Mouse (Mus musculus) left cerebral cortex, postnatal 14 days (tissue): ENCODE measurements at regions not wholly inside any gene's neighbourhood (a gene's known extent, or its start where the extent isn't known, plus 50 kb on each side); places are given as distances from the start of the nearest gene placed in this dataset.
A peak's percentile ranks its signal among the peaks of the same experiment; 100 is the strongest.

ENCODE experiments used
- DNase-seq, 2 experiments: peaks; one replicate each; pipeline ENCODE4 v3.0.0; 2021 to 2022; ENCODE audit warnings: low spot score in 2 of 2, mixed read lengths in 1 of 2
- intact Hi-C: fragments of 180-260 bp; cut with DNase I; formaldehyde crosslinking; loops from one replicate; pipeline ENCODE4 v1.15.1; 2025

DNA sequence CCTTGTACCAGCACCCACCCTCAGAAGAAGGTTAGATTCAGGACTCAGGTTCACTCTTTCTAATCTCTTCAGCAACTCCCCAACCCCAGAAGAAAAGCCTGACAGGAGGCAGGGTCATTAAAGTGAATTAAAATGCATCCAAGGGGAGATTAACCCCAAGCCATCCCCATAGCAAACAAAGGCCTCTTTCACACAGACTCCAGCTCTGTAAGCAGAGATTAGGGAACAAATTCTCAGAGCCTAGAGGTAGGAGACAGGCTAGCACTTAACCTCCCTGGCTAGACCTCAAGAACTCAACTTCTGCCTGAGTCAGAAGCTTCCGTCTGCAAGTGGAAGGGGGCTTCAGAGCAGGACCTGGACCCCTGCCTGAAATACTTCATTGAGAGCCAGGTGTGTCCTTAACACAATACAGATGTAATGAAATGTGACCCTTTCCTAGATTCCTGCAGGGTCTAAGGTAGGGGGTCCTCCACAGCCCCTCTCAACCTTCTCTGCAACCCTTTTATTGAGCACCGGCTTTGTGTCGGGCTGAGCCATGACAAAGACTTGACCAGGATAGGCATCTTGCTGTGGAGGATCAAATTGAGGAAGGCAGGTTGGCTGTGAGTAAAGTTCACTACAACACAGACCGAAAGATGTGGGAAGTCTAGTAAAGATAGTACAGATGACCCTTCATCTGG, 379.6 kb downstream of the Tns1 start:
- intact Hi-C loops: no loop called here
- DNase-seq: no peak

DNA sequence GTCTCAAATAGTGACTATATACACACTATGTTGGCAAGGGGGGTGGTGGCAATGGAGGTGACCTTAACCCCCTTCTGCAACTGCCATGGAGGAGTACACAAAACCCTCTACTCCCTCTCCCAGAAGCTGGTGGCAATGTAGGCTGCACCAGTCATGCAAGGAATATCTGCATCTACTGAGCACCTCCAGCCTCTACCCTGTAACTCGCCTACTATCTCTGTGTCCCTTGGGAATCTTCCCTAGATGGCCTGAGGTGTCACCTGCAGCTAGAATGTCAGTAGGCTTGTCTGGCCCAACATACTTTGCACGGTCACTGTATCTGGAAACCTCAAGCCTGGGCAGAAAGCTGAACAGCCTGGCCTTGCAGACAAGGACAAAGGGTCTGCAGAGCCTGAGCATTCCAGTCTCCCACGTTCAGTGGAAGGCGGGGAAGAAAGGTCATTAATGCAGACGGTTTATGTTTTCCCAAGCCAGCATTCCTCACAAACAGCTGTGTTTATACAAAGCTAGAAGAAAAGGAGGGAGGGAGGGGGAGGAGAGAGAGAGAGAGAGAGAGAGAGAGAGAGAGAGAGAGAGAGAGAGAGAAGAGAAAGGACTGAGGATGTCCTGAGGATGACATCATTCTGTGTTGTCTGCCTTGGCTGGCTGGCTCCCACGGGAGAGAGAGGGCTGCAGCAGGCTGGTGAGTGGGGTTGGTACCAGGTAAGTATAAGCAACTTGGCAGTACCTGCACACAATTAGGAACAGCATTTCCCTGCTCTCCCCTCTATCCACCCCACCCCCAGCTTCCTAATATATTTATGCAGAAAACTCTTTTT, 380.3 kb downstream of the Tns1 start:
- intact Hi-C loops: no loop called here
- DNase-seq: peak in 1 of 2 experiments; percentile 7

DNA sequence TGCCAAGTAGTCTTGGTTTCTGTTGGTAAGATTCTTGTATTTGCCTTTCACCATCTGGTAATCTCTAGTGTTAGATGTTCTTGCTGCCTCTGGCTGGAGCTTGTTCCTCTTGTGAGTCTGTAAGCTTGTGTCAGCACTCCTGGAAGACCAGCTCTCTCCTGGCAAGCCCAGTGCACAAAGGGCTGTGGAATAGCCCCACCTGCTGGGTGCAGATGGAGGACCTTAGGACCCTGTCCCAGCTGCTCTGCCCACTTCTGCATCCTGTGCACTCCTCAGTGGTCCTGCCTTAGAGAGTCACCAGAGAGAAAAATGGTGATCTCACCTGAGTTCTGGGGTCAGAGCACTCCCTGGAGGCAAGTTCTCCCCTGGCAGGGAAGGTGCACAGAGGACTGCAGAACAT, 387.2 kb downstream of the Tns1 start:
- DNase-seq: no peak
- intact Hi-C loops: no loop called here

DNA sequence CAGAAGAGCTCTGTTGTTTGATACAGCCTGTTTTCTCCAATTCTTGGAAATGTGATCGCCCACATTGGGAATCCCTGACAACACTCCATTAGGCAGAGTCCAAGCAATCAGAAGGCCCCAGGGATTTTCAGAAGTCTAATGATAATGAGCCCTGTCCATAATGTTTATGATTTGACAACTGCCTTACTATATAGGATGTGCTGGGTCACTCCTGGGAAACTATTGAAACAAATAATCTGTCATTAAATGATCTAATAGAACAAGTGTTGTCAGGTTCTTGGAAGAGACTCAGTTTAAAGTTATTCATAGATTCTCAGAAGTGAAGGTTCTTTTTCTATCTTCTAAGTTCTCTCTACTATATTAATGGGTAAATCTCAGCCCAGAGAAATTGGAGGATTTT, 395.9 kb downstream of the Tns1 start:
- intact Hi-C loops: no loop called here
- no peak for DNase-seq

DNA sequence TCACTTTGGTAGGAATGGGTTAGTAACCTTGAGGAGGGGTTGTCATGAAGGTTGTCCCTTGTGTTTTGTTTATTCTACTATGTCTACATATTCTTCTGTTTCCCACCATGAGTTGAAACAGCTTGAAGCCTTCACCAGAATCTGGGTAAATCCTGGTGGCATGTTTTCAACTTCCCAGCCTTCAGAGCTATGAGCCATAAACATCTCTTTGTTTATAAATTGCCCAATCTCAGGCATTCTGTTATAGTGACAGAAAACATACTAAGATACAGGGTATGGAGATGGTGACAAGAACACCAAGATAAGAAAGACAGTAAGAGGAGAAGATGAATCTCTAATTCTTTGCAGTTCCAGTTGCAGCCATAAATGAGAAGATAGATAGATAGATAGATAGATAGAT, 396.5 kb downstream of the Tns1 start:
- intact Hi-C loops: no loop called here
- DNase-seq: no peak

DNA sequence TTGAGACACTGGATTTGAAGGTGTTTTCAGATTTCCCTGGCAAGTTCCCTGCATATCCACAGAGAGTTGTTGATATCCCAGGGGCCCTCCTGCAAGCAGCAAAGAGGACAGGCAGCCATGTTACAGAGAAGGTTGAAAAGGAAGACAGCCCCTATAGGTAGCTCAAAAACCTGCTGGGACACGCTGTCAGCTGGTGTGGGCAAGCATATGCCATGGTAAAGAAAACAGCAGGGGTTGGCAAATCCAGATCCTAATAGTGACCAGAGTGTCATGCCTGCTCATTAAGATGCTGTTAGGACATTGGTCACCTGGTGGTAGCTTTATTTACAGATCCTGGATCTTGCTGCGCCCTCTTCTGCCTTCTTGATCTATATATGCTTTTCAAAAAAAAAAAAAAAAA, 397.6 kb downstream of the Tns1 start:
- no peak for DNase-seq
- intact Hi-C loops: no loop called here

DNA sequence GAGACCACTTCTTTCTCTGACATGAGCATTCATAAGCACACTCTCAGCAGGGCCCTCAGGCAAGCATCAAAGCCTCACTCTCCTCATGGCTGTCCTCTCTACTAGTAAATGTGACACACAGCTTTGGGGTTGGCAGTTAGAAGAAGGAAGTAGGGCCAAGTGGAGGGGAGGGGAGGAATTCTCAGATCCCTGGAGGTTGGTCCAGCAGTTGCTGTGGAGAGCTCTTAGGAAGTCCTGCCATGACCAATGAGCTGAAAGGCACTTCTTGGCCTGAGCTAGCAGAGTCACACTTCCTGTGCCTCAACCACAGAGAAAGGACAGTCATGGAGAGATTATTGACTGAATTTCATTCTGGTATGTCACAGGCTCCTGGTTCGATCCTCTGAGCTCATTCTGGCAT, 398.8 kb downstream of the Tns1 start:
- no peak for DNase-seq
- intact Hi-C loops: no loop called here

DNA sequence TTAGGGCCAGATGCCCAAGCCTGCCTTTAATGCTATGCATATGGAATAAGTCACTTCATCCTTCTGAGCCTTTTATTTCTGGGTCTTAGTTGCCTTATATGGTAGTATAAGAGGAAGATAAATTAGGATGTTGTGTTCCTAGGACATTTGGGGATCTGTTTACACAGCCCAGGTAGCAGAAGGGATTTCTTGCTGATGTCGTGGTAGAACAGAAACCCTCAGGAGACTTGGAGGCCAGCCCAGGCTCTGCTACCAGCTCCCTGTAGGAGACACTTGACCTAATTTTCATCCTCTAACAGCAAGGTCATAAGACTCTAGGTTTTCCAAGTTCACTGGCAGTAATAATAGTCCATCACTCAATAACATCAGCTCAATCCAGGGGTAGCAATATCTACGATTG, 399.7 kb downstream of the Tns1 start:
- no peak for DNase-seq
- intact Hi-C loops: no loop called here

DNA sequence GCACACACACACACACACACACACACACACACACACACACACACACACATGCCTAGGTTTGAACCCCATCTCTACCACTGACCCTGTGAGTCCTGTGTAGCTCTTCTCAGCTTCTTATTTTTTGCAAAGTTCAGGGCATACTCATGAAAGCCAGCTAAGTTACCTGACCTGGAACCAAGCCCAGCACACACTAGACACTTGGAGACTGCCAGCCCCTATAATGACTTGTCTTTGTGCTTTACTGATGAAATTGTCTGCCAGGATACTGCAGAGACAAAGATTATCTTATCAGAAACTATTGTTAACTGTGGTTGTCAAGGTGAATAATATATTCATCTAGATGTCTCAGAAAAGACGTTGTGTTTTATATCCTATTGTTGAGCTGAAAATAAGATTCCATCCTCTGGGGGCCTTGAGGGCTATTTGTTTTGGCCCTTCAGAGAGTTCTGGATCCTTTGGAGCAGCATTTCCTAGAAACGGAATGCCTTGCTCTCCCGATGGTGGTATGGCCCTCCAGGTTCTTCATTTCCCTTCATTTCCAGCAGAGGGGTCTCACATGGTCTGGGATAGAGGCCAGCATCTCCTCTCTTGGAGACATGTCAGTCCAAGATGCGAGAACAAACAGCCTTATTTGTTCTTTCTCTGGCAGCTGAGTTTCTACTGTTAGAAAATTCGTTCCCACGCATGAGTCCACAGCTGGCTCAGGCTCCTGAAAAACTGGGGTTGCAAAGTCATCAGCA, 402.6 kb downstream of the Tns1 start:
- no peak for DNase-seq

DNA sequence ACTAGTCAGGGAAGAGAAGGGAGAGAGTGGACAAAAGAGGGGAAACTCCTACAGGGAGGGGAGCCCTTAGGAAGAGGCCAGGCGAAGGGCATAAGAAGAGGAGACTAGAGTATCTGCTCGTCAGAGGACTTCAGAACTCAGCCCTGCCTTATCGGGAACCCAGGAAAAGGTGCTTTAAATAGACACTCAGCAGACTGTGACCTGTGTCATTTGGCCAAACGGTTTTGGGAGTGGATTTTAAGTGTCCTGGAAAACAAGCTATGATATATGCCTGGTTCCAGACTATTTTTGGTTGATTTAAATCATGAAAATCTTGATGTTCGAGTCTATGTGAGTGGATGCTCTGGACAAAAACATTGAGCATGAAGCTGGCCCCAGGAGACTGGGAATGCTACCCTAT, 405.8 kb downstream of the Tns1 start:
- DNase-seq: no peak

More for the DNA sequence above, 402.6 kb downstream of the Tns1 start:
- intact Hi-C loops: no loop called here

DNA sequence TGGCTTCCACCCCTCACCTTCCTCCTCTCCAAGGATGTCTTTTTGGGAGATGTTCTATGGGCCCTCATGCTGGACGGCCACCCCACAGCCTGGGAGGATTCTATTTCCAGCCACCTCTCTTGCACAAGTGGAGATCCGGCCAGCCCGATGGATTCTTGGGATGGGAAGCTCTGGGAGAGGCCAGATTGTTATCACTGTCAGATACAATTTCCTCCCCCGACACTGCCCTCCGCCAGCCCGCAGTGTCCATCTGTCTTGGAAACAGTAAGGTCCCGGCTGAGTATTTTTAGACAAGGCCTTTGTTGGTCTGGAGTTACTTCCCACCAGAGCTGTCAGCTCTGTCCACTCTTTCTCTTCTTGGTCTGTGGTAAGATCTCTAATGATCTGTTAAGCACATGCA, 406.8 kb downstream of the Tns1 start:
- no peak for DNase-seq
- intact Hi-C loops: no loop called here

More for the DNA sequence above, 405.8 kb downstream of the Tns1 start:
- intact Hi-C loops: no loop called here

DNA sequence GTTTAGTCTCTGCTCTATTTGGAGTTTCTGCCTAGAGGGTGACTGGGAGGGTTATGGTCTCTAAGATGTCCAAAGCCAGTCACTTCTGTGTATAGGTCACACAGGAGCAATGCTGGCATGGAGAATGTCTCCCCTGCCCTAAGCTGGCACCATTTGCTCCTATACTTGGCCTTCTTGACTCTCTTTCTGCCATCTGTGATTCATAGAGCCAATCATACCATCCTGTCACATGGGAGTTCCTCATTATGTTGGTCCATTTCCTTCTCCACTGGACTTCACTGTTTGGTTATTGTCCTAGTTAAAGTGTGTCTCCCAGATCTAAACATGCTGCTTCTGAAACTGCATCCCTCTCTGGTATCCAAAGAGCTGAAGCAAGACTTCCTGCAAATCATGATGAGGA, 407.3 kb downstream of the Tns1 start:
- intact Hi-C loops: no loop called here
- DNase-seq: no peak

DNA sequence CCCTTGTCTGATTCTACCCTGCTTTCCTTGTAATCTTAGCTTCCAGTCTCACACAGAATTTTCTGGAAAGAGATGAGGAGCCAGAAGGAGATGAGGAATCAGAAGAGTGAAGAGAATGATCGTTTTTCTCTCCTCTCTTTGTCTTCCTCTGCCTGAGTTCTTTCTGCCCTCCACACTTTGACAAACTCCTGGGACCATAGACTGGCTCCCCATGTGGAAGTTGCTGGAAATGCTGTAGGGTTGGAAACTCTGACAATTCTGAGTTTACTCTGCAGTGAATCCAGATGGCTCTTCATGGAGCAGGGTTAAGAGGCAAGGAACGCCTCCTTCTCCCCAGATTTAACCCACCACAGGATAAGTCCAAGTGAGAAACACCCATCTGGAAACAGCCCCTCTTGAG, 408.7 kb downstream of the Tns1 start:
- intact Hi-C loops: no loop called here
- no peak for DNase-seq

DNA sequence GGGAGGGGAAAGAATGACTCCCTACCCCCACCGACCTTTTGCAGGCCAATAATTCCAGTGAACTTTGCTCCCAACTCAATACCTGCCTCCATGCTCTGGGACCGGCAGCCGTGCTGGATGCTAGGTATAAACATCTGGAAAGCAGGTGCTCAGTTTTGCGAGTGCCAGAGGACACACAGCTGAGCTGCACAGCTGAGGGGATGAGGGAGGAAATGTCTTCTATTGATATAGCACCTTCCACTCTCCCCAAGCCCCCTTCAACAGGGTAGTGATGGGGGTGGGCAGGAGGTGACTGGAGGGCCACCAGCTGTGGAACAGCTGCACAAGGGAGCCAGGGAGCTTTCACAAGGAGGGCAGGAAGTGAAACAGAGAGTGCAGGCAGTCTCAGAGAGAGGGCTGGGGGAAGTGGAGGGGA, 421.8 kb downstream of the Tns1 start:
- intact Hi-C loops: no loop called here
- no peak for DNase-seq

DNA sequence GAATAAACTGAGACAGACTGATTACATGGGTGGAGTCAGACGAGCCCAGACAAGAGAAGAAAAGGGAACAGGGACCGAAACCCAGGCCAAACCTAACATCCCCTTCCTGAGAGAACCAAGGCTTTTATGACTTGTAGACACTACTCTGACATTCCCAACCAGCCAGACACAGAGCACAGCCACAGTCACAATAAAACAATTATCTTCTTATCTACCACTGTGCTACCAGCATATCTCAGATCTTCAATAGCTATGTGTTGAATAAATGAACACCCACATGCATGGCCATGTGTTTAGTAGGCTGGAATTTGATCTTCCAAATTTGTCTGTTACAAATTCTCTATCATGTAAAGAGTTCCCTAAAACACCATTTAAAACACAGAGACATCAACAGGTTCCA, 430.7 kb downstream of the Tns1 start:
- no peak for DNase-seq

DNA sequence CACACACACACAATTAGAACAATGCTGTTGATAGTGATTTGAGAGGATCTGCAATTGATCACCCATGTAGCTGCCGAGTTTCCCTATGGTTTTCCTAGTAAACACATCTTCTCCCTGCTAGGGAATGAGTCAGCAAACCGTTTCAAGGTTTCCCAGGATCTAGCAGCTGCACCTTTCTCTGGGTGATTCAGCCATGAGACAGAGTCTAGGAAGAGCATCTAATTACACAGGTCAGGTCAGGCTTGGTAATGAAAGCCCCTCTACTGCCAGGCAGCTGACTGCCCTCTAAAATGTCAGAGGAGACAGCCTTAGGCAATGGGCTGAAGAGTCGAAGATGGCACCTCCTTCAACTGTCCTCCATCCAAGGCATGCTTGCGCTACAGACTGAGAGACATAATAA, 438.5 kb downstream of the Tns1 start:
- no peak for DNase-seq
- intact Hi-C loops: no loop called here

More for the DNA sequence above, 430.7 kb downstream of the Tns1 start:
- intact Hi-C loops: no loop called here

DNA sequence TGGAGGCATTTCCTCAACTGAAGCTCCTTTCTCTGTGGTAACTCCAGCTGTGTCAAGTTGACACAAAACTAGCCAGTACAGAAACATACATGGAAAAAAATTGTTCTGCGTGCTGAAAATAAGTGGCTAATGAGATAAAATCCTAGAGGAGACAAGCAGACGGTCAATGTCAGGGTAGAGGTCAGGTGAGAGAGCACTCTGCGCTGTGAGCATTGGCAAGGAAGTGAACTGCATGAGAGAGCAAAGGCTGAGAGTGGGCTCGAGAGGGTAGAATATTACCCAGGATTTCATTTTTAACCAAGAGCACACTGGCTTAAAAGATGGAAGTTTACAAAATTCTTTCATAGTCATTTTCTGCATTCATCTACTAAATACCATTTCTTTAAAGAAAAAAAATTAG, 439.2 kb downstream of the Tns1 start:
- no peak for DNase-seq
- intact Hi-C loops: no loop called here

DNA sequence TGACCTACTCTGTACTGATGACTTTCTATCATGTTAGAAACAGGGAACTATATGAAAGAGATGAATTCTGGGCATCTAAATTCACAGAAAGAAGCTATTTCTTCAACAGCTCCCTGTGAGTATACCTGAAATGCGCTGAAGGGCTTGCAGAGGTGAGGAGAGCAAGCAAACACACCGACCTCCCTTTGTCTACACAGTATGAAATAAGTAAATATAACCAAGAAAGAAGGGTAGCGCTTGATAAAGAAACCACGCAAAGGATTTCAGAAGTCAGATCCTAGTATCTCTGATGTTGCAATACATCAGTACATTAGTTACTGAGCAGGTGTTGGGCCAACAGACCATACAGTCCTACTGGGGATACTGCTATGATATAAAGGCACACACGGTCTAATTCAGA, 440.1 kb downstream of the Tns1 start:
- DNase-seq: no peak
- intact Hi-C loops: no loop called here

DNA sequence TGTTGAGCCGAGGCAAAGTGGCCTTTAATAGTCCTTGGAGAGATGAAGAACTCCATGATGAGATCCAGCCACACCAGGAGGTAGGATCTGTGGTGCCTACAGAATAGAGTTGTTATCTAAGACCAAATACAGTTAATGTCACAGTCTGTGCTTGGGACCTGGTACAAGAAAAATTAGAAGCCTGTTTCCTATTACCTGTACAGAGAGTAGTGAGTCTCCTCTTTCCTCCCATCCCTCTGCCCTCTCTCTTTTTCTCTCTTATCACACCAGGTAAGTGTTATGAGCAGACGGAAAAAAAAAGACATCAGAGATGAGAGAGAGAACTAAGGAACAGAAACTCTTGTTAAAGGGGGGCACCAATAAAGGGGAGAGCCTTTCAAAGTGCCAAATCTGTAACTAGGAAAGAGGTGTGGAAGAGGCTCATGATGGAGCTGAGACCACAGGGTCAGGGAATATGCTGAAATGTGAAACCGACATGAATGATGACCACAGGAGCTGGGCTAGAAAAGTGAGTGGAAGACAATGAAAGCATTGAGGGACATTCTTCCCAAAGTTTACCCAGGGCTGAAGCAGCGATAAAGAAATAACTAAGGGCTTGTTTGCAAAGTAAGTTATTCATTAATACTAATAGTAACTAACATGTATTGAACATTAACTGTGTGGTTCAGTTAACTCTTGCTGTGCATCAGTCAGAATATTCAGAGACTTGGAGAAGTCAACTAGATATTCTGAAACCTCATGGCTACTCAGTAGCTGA, 440.9 kb downstream of the Tns1 start:
- DNase-seq: no peak
- intact Hi-C loops: no loop called here

DNA sequence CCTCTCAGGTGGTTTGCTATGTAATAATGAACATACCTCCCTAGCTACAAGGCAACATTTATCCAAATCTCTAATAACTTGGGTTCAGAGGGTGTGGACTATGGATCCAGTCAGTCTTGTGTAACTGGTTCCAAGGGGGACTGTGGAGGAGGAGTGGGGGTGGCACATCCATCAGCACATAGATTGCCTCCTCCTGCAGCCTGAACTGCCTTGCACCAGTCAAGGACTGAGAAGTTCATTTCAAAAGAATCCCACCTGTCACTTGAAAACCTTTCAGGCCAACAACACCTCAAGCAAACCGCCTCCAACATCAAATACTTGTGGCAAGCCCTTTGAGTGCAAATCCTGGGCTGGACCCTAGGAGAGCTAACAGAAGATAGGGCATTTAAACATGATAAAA, 442.6 kb downstream of the Tns1 start:
- intact Hi-C loops: no loop called here
- no peak for DNase-seq
